Mouse (Mus musculus): Measurements from ENCODE around the gene Dpy19l3.

- TF ChIP-seq POLR2A (IDR thresholded peaks at IDR 0.05; ENCODE audit: low read depth, low read length) = no peak
- no peak for TF ChIP-seq CTCF (IDR thresholded peaks at IDR 0.05; ENCODE audit: extremely low read depth, insufficient read depth, insufficient read length, insufficient replicate concordance)
Measured at GRCm38 (mm10) chr7:35741858-35742257, 12.4 kb downstream of the Dpy19l3 start.

Measured in spleen, adult 2 months (tissue).